Mouse (Mus musculus) E14TG2a.4 (cell line): ENCODE data around the gene Dguok.

Source experiments
- CTCF ChIP-seq: conservative IDR thresholded peaks from 2 replicates; pipeline ENCODE4 v1.5.1; 2014; ENCODE audit warnings: low read length
- NANOG ChIP-seq: IDR thresholded peaks from 2 replicates; pipeline ENCODE4 v1.6.1; 2014; ENCODE audit warnings: borderline replicate concordance, low read length, mixed read lengths
- POU5F1 ChIP-seq: IDR thresholded peaks from 2 replicates; pipeline ENCODE4 v1.6.1; 2014; ENCODE audit warnings: low read length, borderline replicate concordance

GRCm38 (mm10) chr6:83541756-83542456 lies 35.1 kb upstream of the Dguok start:
- TF ChIP-seq CTCF (no peak), NANOG (no peak), POU5F1 (no peak)
